Comparison of ENCODE assay signal across 22 mouse cellular contexts in genomic region chr13:35417500-35417899, GRCm38 (mm10).
DNase-seq lines count a peak whose midpoint lies in the region; ATAC-seq and TF ChIP-seq lines count a peak whose summit lies in the region.
"Had no signal": no experiment of that assay in that cellular context is flagged by ENCODE, and none has a peak within 500 bp of the region (broad histone marks: within the 10 kb centered on the region; RNA-seq: fewer than 3 reads in every experiment).

No protein-coding gene starts in this region.

- H3K9ac ChIP-seq in heart, adult 2 months (ENCODE audit: low read depth, low read length) = no peak overlapping the region
- H3K9ac ChIP-seq: embryonic facial prominence, embryonic 13.5 days; forebrain, embryonic 12.5 days; forebrain, embryonic 15.5 days; hindbrain, embryonic 12.5 days; hindbrain, embryonic 15.5 days had no signal

- TF ChIP-seq CTCF in heart, adult 2 months (IDR thresholded peaks at IDR 0.05) = no peak

- no peaks in the 10 kb centered on the region for H3K4me1 ChIP-seq in heart, adult 2 months (ENCODE audit: control insufficient read depth, insufficient read depth, low read length)
- H3K4me1 ChIP-seq: embryonic facial prominence, embryonic 10.5 days; embryonic facial prominence, embryonic 13.5 days; forebrain, embryonic 12.5 days; forebrain, embryonic 15.5 days; hindbrain, embryonic 12.5 days; hindbrain, embryonic 15.5 days had no signal

- peak; percentile 77 for ATAC-seq in granulocyte monocyte progenitor cell, adult 5-6 weeks (replicated peaks; ENCODE audit: poor library complexity, severe bottlenecking)
- ATAC-seq in CD4-positive, CD25-positive, alpha-beta regulatory T cell, adult 4 months = no peak
- ATAC-seq: forebrain, embryonic 15.5 days had no signal

- TF ChIP-seq POLR2A in heart, adult 2 months (IDR thresholded peaks at IDR 0.05; ENCODE audit: insufficient read depth, low read depth, low read length) = no peak

- no peak overlapping the region for H3K27ac ChIP-seq in heart, adult 2 months
- H3K27ac ChIP-seq: embryonic facial prominence, embryonic 10.5 days; embryonic facial prominence, embryonic 13.5 days; forebrain, embryonic 12.5 days; forebrain, embryonic 15.5 days; hindbrain, embryonic 12.5 days; hindbrain, embryonic 15.5 days had no signal

- H3K27me3 ChIP-seq in heart, adult 2 months (ENCODE audit: control insufficient read depth, insufficient read depth, low read length) = no peaks in the 10 kb centered on the region
- H3K27me3 ChIP-seq: embryonic facial prominence, embryonic 13.5 days; forebrain, embryonic 12.5 days; forebrain, embryonic 15.5 days; hindbrain, embryonic 12.5 days; hindbrain, embryonic 15.5 days had no signal

- DNase-seq in adrenal gland, adult 2 months = peak; percentile 32
- DNase-seq in adrenal gland, adult 8-10 months = no peak
- peak; percentile 21 for DNase-seq in 416B (ENCODE audit: low read depth)
- DNase-seq in telencephalon, adult 2 months (ENCODE audit: low read depth, low spot score) = peak; percentile 3
- no peak for DNase-seq in heart, adult 2 months
- DNase-seq: adrenal gland, postnatal 25 days; B cell, adult 2 months; cerebellum, adult 11 months; cerebellum, adult 2 months; cerebellum, postnatal 10 days; cerebellum, postnatal 36 days; embryo, embryonic 11 days; gastrocnemius, postnatal 25 days had no signal

- H3K79me2 ChIP-seq in heart, adult 2 months (replicated peaks; ENCODE audit: control insufficient read depth, insufficient read depth, low read length) = no peaks in the 10 kb centered on the region

- H3K36me3 ChIP-seq in heart, adult 2 months (ENCODE audit: control insufficient read depth, insufficient read depth, low read length) = no peaks in the 10 kb centered on the region
- H3K36me3 ChIP-seq: embryonic facial prominence, embryonic 10.5 days; embryonic facial prominence, embryonic 13.5 days; forebrain, embryonic 12.5 days; forebrain, embryonic 15.5 days; hindbrain, embryonic 12.5 days; hindbrain, embryonic 15.5 days had no signal

- 85% methylated on average over 4 of the region's 4 CpGs for WGBS in heart, adult 2 months

- no peak overlapping the region for H3K4me3 ChIP-seq in heart, adult 2 months
- H3K4me3 ChIP-seq: embryonic facial prominence, embryonic 10.5 days; embryonic facial prominence, embryonic 13.5 days; erythroblast, embryonic 14.5 days; forebrain, embryonic 12.5 days; forebrain, embryonic 15.5 days; hindbrain, embryonic 12.5 days; hindbrain, embryonic 15.5 days had no signal

- intact Hi-C loops in heart, adult 2 months (cut with DNase I) = no loop called here

- no peak for TF ChIP-seq EP300 in heart, adult 2 months (IDR thresholded peaks at IDR 0.05; ENCODE audit: insufficient read depth, low read depth, low read length)

Comparison
In these comparisons a context has a peak if more than half of its experiments do, and no peak if none do; other contexts are left out.
1. DNase-seq: peak in adrenal gland, adult 2 months (single experiment), 416B (single experiment) and telencephalon, adult 2 months (single experiment); none in adrenal gland, adult 8-10 months (single experiment) and heart, adult 2 months (0 of 2).